Mouse (Mus musculus): ENCODE measurements around the gene Inka1. TPM values are rescaled to one million over a fixed set of nuclear protein-coding genes. Genes with fewer than 3 reads are reported as not detected.

The Inka1 gene
- total RNA-seq, 2 experiments from 2014 or later = 16.3 to 32.3 TPM

DNA sequence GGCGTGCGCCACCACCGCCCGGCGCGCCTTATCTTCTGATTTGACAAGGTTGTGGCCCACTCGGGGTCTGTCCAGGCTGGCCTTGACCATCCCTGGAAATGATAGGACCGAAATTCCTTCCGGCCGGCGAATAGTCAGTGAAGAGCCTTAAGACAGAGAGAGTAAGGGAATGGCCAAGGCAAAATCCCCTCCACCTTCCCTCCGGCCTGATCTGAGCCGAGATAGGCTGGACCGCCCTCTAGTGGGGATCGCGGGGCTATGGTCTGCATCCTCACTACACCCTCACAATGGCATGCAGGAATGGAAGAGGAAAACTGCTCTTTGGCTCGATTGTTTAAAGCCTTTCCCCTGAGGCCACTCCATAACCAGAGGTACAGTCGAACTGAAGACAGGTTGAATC lies 697 bp upstream of the Inka1 start:
- peak; percentile 40 for ATAC-seq (replicated peaks; ENCODE audit: low FRiP score, poor library complexity, severe bottlenecking)

GRCm38 (mm10) chr9:107984754-107985055 lies 974 bp downstream of the Inka1 start:
- ATAC-seq (replicated peaks; ENCODE audit: low FRiP score, poor library complexity, severe bottlenecking) = peak; percentile 0; the same call in 1 of the 2 replicates

- ATAC-seq (replicated peaks; ENCODE audit: low FRiP score, poor library complexity, severe bottlenecking) = no peak
Observed at GRCm38 (mm10) chr9:107984052-107984753, 1.5 kb downstream of the Inka1 start.

DNA sequence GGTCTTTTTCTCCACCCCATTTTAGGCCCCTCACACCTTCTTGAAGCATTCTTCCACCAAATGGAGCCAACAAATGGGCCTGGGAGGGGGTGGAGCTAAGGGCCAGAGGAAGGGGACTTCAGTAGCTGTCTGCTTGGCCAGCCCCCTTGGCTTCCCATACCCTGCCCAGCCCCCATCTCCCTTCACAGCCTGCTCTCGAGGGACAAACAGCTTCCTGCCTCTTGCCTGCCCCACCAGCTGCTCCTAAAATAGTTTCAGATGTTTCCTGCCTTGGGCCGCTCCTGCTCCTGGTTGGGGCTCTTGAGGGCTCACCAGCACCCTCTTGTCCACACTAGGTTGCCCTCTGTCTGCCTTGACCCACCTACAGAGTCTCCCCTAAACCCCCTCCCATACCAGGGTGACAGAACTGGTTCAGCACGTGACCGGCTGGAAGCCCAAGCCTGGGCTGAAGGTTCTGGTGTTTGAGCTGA lies 2.2 kb downstream of the Inka1 start:
- ATAC-seq (replicated peaks; ENCODE audit: low FRiP score, poor library complexity, severe bottlenecking) = no peak

DNA sequence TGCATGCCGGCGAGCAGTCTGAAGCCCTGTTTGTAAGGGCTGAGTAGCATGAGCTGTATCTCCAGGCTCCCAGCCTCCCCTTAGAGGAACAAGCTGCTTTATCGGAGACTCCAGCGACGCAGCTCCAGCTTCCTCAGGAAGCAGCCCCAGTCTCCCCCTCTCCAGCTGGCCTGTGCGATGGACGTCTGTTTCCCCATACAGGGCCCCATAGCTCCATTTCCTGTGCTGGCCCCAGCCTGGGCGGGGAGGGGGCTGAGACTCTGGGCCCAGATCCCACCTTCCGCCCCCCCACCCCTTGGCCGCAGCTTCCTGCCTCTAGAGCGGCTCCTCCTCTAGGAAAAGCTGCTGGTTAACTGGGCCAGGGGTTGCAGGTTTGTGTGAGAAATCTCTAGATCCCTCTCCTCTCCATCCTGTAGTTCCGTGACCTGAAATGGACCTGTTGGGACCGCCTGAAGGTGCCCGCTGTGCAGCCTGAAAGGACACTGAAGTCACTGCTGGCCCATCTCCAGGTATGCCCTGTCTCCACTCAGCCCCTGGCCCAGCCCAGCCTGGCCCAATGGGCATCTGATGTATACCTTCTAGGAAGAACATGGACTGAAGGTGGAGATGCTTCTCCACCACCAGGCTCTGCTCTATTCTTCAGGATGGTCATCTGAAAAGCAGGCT lies 2.9 kb downstream of the Inka1 start, which contains the start of gene Gm20661:
Gene Gm20661 (plus strand): TSS at position 378 of the 666 bp plus-strand sequence.
- ATAC-seq (replicated peaks; ENCODE audit: low FRiP score, poor library complexity, severe bottlenecking) = peak; percentile 56

DNA sequence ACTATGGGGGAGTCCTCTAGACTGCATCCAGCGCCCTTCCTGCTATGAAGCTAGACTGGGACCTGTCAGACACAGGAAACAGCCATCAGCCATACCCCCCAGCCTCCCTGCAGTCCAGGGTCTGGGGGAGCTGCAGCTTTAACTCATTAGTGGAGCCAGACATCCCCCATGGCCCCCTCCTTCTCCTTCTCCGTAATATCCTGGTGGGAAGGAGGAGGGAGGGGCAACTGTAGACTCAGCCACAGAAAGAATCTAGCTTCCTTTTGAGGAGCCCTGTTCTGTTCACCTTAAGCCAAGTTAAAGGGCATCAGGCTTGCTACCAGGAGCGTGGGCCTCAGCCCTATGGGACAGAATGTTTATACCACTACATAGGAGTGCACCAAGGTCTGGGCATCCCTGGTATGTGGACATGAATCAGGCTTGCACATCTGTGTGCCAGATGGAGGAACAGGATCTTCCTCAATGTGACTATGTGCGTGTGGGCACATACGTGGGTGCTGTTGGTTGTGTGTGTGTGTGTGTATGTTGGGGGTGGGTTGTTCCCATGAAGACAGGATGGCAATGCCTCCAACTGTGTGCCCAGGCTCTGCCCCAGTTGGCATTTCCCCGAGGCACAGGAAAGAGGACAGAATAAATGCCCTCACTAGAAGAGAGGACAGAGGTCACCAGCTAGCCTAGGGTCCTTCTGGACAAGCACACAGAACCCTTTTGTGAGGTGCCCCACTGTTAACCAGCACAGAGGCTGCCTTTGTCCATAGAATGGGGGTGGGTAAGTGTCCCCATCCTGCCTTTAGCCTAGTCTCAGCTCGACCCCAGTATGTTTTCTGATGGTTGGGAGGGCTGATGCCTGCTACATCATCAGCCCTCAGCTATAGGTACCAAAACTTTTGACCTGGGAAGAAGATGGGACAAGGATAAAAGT lies 3.7 kb downstream of the Inka1 start:
- ATAC-seq (replicated peaks; ENCODE audit: low FRiP score, poor library complexity, severe bottlenecking) = no peak

DNA sequence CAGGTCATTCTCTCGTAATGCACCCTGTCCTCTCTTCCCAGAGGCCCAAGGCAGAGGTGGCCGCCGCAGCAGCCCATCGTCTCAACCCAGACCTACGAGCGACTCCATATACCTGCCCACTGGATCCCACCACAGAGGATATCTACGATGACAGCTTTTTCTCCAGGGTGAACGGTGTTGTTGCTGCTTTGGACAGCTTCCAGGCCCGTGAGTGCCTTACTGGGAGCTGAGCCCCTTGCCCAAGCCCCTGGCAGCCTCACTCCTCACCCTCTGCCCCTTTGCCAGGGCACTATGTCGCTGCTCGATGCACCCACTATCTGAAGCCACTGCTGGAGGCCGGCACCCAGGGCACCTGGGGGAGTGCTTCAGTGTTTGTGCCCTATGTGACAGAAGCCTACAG lies 6.9 kb downstream of the Inka1 start:
- ATAC-seq (replicated peaks; ENCODE audit: low FRiP score, poor library complexity, severe bottlenecking) = no peak

GRCm38 (mm10) chr9:107975399-107976386 lies 10.0 kb downstream of the Inka1 start, which contains the start of gene Uba7:
TSS of gene Uba7 (plus strand) at chr9:107975505.
- ATAC-seq (replicated peaks; ENCODE audit: low FRiP score, poor library complexity, severe bottlenecking) = peak; percentile 63

- peak; percentile 59 for ATAC-seq (replicated peaks; ENCODE audit: low FRiP score, poor library complexity, severe bottlenecking)
Observed at GRCm38 (mm10) chr9:107974491-107975171, 11.0 kb downstream of the Inka1 start.

GRCm38 (mm10) chr9:107971690-107972541 lies 13.8 kb downstream of the Inka1 start:
- ATAC-seq (replicated peaks; ENCODE audit: low FRiP score, poor library complexity, severe bottlenecking) = peak; percentile 64

- ATAC-seq (replicated peaks; ENCODE audit: low FRiP score, poor library complexity, severe bottlenecking) = no peak
Observed at GRCm38 (mm10) chr9:107970311-107970710, 15.4 kb downstream of the Inka1 start.

DNA sequence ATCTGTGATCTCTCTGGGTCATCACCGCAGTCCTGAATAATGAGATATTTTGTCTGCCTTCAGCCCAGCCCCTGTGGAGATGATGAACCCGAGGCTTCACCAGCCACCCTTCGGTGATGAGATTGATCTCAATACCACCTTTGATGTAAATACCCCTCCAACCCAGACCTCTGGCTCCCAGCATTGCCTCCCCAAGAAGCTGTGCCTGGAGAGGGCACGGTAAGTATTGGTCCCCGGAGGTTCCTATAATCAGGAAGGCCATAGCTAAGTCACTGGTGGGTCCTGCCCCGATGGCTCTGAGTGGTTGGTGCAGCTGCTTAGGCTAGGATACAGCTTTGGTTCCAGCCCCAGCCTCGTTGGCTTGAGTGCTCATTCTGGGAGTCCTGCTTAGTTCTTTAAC lies 17.1 kb downstream of the Inka1 start:
- no peak for ATAC-seq (replicated peaks; ENCODE audit: low FRiP score, poor library complexity, severe bottlenecking)

DNA sequence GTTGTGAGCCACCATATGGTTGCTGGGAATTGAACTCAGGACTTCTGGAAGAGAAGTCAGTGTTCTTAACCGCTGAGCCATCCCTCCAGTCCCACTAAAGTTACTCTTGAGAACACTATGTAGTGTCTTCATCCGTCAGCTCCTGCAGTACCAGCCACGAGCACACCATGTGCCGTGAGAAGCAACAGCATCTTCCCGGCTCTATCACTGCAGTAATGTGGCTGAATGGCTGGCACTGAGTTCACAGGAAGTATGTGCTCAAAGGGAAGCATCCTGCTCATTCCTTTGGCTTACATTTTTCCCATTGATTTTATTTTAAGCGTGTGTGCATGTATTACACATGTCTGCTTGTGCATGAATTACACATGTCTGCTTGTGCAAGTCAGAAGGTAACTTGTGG lies 18.2 kb downstream of the Inka1 start:
- no peak for ATAC-seq (replicated peaks; ENCODE audit: low FRiP score, poor library complexity, severe bottlenecking)

DNA sequence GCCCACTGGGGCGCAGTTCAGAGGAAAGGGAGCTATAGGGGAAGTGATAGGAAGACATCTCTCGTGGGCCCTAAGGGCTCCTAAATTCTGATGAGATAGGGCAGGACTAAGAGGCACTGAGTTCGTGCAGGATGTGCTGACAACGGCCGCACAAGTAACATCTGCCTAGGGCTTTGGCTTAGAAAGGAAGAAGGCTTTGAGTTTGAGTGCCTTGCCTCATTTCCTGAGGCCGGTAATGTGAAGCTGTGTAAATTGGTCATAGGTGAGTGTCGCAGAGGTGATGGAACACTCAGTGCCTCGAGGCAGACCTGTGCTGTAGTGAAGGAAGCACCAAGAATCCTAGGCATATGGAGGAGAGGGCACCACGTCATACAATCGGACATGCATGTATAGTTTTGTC lies 19.0 kb downstream of the Inka1 start:
- no peak for ATAC-seq (replicated peaks; ENCODE audit: low FRiP score, poor library complexity, severe bottlenecking)

- ATAC-seq (replicated peaks; ENCODE audit: low FRiP score, poor library complexity, severe bottlenecking) = no peak
Observed at GRCm38 (mm10) chr9:107964681-107965080, 21.0 kb downstream of the Inka1 start.

DNA sequence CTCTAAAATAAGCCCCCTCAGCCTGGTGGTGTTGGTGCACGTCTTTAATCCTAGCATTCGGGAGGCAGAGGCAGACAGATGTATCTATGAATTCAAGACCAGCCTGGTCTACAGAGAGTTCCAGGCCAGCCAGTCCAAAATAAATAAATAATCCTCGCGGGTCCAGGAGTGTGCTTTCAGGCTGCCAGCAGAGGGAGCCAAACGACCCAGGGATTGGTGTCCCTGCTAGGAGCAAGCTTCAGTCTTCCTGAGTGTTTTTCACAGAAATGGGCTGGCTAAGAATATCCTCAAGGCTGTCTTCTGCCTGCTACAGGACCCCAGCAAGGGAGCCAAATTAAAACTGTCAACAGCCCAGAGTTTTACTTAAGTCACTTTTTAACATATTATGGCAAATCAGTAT lies 22.0 kb downstream of the Inka1 start:
- ATAC-seq (replicated peaks; ENCODE audit: low FRiP score, poor library complexity, severe bottlenecking) = peak; percentile 76

DNA sequence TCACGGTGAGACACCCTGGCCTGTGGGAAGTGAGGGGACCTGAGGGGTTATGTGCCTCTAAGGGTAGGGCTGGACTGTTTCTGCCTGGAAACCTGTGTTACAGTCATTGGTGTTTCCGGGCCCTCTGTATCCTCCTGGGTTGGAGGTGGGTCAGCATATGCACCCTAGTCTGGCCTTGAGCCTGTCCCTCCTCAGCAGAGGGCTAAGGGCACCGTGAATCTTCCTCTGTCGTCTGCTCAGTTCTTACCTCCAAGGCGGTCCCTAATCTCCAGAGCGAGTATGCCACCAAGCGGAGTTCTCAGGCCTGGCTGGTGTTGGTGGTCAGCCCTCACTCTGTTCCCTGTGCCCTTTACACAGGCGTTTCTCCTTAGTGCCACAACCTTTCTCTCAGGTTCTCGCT lies 22.8 kb downstream of the Inka1 start:
- no peak for ATAC-seq (replicated peaks; ENCODE audit: low FRiP score, poor library complexity, severe bottlenecking)

- no peak for ATAC-seq (replicated peaks; ENCODE audit: low FRiP score, poor library complexity, severe bottlenecking)
Observed at GRCm38 (mm10) chr9:107961881-107962280, 23.8 kb downstream of the Inka1 start.
